In genomic region chr9:71737257-71738023, GRCm38 (mm10) we compare ENCODE assay signal across 20 mouse cellular contexts. TPM values are rescaled to one million over a fixed set of nuclear protein-coding genes. Genes with fewer than 3 reads are reported as not detected.
DNase-seq lines count a peak whose midpoint lies in the region; ATAC-seq and TF ChIP-seq lines count a peak whose summit lies in the region.
"Had no signal": no experiment of that assay in that cellular context is flagged by ENCODE, and none has a peak within 500 bp of the region (broad histone marks: within the 10 kb centered on the region; RNA-seq: fewer than 3 reads in every experiment).

No protein-coding gene starts in this region.

- H3K9ac ChIP-seq in kidney, embryonic 16.5 days (replicated peaks; ENCODE audit: low read length) = no peak overlapping the region
- no peak overlapping the region for H3K9ac ChIP-seq in midbrain, postnatal 0 days (replicated peaks; ENCODE audit: low read length, poor library complexity, severe bottlenecking)
- no peak overlapping the region for H3K9ac ChIP-seq in midbrain, embryonic 16.5 days (ENCODE audit: low read depth, low read length)
- no peak overlapping the region for H3K9ac ChIP-seq in stomach, embryonic 16.5 days (ENCODE audit: low read length)
- H3K9ac ChIP-seq: embryonic facial prominence, embryonic 12.5 days; hindbrain, embryonic 13.5 days; limb, embryonic 13.5 days had no signal

- no peaks in the 10 kb centered on the region for H3K27me3 ChIP-seq in kidney, embryonic 16.5 days (ENCODE audit: insufficient read depth, low read length)
- H3K27me3 ChIP-seq in midbrain, postnatal 0 days (ENCODE audit: insufficient read depth, low read length) = no peaks in the 10 kb centered on the region
- no peaks in the 10 kb centered on the region for H3K27me3 ChIP-seq in midbrain, embryonic 16.5 days (ENCODE audit: control insufficient read depth, insufficient read depth, low read depth, low read length)
- no peaks in the 10 kb centered on the region for H3K27me3 ChIP-seq in stomach, embryonic 16.5 days (ENCODE audit: control insufficient read depth, insufficient read depth, low read length)
- H3K27me3 ChIP-seq: embryonic facial prominence, embryonic 12.5 days; hindbrain, embryonic 13.5 days; limb, embryonic 13.5 days; Patski had no signal

- DNase-seq in gastrocnemius, adult 2 months = peak; percentile 24
- DNase-seq in gastrocnemius, postnatal 25 days = no peak
- peak; percentile 44 for DNase-seq in kidney, adult 11 months
- peak; percentile 34 for DNase-seq in midbrain, postnatal 0 days (ENCODE audit: low spot score)
- DNase-seq in cerebellum, adult 8-10 months = no peak
- DNase-seq: cerebellum, adult 11 months; right cerebral cortex, adult 18-20 months; spleen, adult 18-20 months had no signal

- H3K27ac ChIP-seq in gastrocnemius, adult 2 months = no peak overlapping the region; the same call in 1 of the 2 replicates
- H3K27ac ChIP-seq in kidney, embryonic 16.5 days (ENCODE audit: low read length) = no peak overlapping the region
- no peak overlapping the region for H3K27ac ChIP-seq in midbrain, postnatal 0 days (ENCODE audit: low read depth, low read length)
- H3K27ac ChIP-seq in midbrain, embryonic 16.5 days (ENCODE audit: low read length) = no peak overlapping the region
- 0 out of 2 replicates have a peak overlapping the region, but pooled peaks have one; percentile 6 for H3K27ac ChIP-seq in stomach, embryonic 16.5 days (ENCODE audit: low read length)
- H3K27ac ChIP-seq: embryonic facial prominence, embryonic 12.5 days; hindbrain, embryonic 13.5 days; left cerebral cortex, adult 2 months; limb, embryonic 13.5 days had no signal

- TF ChIP-seq CTCF in gastrocnemius, adult 2 months (IDR thresholded peaks at IDR 0.05) = no peak
- TF ChIP-seq CTCF in midbrain, postnatal 0 days (IDR thresholded peaks at IDR 0.05) = no peak

- no peak for ATAC-seq in kidney, embryonic 16.5 days (ENCODE audit: low FRiP score, low TSS enrichment)
- ATAC-seq in midbrain, postnatal 0 days (ENCODE audit: low FRiP score) = no peak
- ATAC-seq in midbrain, embryonic 16.5 days = no peak
- ATAC-seq in stomach, embryonic 16.5 days (ENCODE audit: insufficient read depth, low FRiP score) = no peak
- ATAC-seq: intestine, postnatal 0 days; Patski had no signal

- no peak overlapping the region for H3K4me3 ChIP-seq in gastrocnemius, adult 2 months
- no peak overlapping the region for H3K4me3 ChIP-seq in kidney, embryonic 16.5 days (ENCODE audit: low read length)
- H3K4me3 ChIP-seq in midbrain, postnatal 0 days (ENCODE audit: low read depth, low read length) = no peak overlapping the region
- H3K4me3 ChIP-seq in midbrain, embryonic 16.5 days (ENCODE audit: low read depth, low read length) = no peak overlapping the region
- H3K4me3 ChIP-seq in stomach, embryonic 16.5 days (replicated peaks; ENCODE audit: low read length) = no peak overlapping the region
- H3K4me3 ChIP-seq: embryonic facial prominence, embryonic 12.5 days; hindbrain, embryonic 13.5 days; left cerebral cortex, adult 2 months; limb, embryonic 13.5 days; myocyte had no signal

- 70% methylated on average over 3 of the region's 3 CpGs for WGBS in kidney, embryonic 16.5 days
- WGBS in midbrain, postnatal 0 days = 54% methylated on average over 3 of the region's 3 CpGs
- WGBS in midbrain, embryonic 16.5 days = 44% methylated on average over 3 of the region's 3 CpGs
- WGBS in stomach, embryonic 16.5 days = 38% methylated on average over 3 of the region's 3 CpGs

- peaks cover 4% of the 10 kb centered on the region for H3K4me1 ChIP-seq in kidney, embryonic 16.5 days (ENCODE audit: insufficient read depth, low read length)
- peaks cover 6% of the 10 kb centered on the region; the same call in 1 of the 2 replicates for H3K4me1 ChIP-seq in midbrain, postnatal 0 days (ENCODE audit: insufficient read depth, low read length)
- 0 out of 2 replicates have a peak, but pooled peaks cover 3% of the 10 kb centered on the region for H3K4me1 ChIP-seq in midbrain, embryonic 16.5 days (ENCODE audit: control insufficient read depth, insufficient read depth, low read length)
- peaks cover 11% of the 10 kb centered on the region for H3K4me1 ChIP-seq in stomach, embryonic 16.5 days (ENCODE audit: control insufficient read depth, insufficient read depth, low read length)
- H3K4me1 ChIP-seq: embryonic facial prominence, embryonic 12.5 days; hindbrain, embryonic 13.5 days; limb, embryonic 13.5 days had no signal

- no peaks in the 10 kb centered on the region for H3K9me3 ChIP-seq in kidney, embryonic 16.5 days (ENCODE audit: low read length)
- no peaks in the 10 kb centered on the region for H3K9me3 ChIP-seq in midbrain, postnatal 0 days (ENCODE audit: low read length)
- H3K9me3 ChIP-seq in midbrain, embryonic 16.5 days (replicated peaks; ENCODE audit: control insufficient read depth, low read length, poor library complexity, severe bottlenecking) = no peaks in the 10 kb centered on the region; the same call in 1 of the 2 replicates
- H3K9me3 ChIP-seq in stomach, embryonic 16.5 days (replicated peaks; ENCODE audit: control insufficient read depth, low read length) = no peaks in the 10 kb centered on the region
- H3K9me3 ChIP-seq: embryonic facial prominence, embryonic 12.5 days; hindbrain, embryonic 13.5 days; limb, embryonic 13.5 days had no signal

- no peaks in the 10 kb centered on the region for H3K36me3 ChIP-seq in kidney, embryonic 16.5 days (ENCODE audit: insufficient read depth, low read length)
- no peaks in the 10 kb centered on the region for H3K36me3 ChIP-seq in midbrain, postnatal 0 days (ENCODE audit: insufficient read depth, low read length)
- H3K36me3 ChIP-seq in midbrain, embryonic 16.5 days (ENCODE audit: control insufficient read depth, insufficient read depth, low read length) = no peaks in the 10 kb centered on the region
- H3K36me3 ChIP-seq in stomach, embryonic 16.5 days (ENCODE audit: control insufficient read depth, insufficient read depth, low read length) = no peaks in the 10 kb centered on the region
- H3K36me3 ChIP-seq: embryonic facial prominence, embryonic 12.5 days; hindbrain, embryonic 13.5 days; limb, embryonic 13.5 days had no signal

- intact Hi-C loops in gastrocnemius, adult 2 months (cut with DNase I) = no loop called here

- H3K4me2 ChIP-seq in kidney, embryonic 16.5 days (replicated peaks; ENCODE audit: low read depth, low read length) = no peak overlapping the region
- no peak overlapping the region for H3K4me2 ChIP-seq in midbrain, postnatal 0 days (ENCODE audit: low read depth, low read length, poor library complexity, severe bottlenecking)
- no peak overlapping the region for H3K4me2 ChIP-seq in midbrain, embryonic 16.5 days (ENCODE audit: low read length)
- no peak overlapping the region for H3K4me2 ChIP-seq in stomach, embryonic 16.5 days (ENCODE audit: low read depth, low read length)
- H3K4me2 ChIP-seq: embryonic facial prominence, embryonic 12.5 days; hindbrain, embryonic 13.5 days; limb, embryonic 13.5 days; midbrain, embryonic 11.5 days had no signal

RNA-seq across cellular contexts. Expression of gene Cgnl1, which starts 34.0 kb away (rescaled TPM):
- total RNA-seq in gastrocnemius, adult 2 months (2021) = 1 to 10 TPM; 3.5 to 8.1 TPM
- 10 to 100 TPM in 1 of 2 experiments, 1 to 10 TPM in 1; 6.6 to 12.2 TPM for total RNA-seq in gastrocnemius, postnatal 25 days (2021)
- 30.9 and 33.2 TPM in 2 replicates for polyA plus RNA-seq in kidney, embryonic 16.5 days (2015; fragmentation: Nextera tagmentation; extraction: Ambion mirVana)
- total RNA-seq in midbrain, postnatal 0 days (2014; rRNA removed) = 5.7 and 11.2 TPM in 2 replicates
- polyA plus RNA-seq in midbrain, postnatal 0 days (2015; fragmentation: Nextera tagmentation; extraction: Ambion mirVana) = 4.6 and 4.9 TPM in 2 replicates
- 4.2 and 4.6 TPM in 2 replicates for polyA plus RNA-seq in midbrain, embryonic 16.5 days (2015; fragmentation: Nextera tagmentation; extraction: Ambion mirVana)
- 9.4 and 10.5 TPM in 2 replicates for polyA plus RNA-seq in stomach, embryonic 16.5 days (2015; fragmentation: Nextera tagmentation; extraction: Ambion mirVana)
- total RNA-seq: granulocyte monocyte progenitor cell, adult 5-6 weeks had no signal

Comparison
In these comparisons a context has a peak if more than half of its experiments do, and no peak if none do; other contexts are left out.
1. DNase-seq: peak in gastrocnemius, adult 2 months (single experiment), kidney, adult 11 months (single experiment) and midbrain, postnatal 0 days (single experiment); none in gastrocnemius, postnatal 25 days (single experiment) and cerebellum, adult 8-10 months (single experiment).